Mouse (Mus musculus) limb, embryonic 11.5 days (tissue): ENCODE measurements around the gene Pde6c. TPM values are rescaled to one million over a fixed set of nuclear protein-coding genes. Genes with fewer than 3 reads are reported as not detected.
A peak's percentile ranks its signal among the peaks of the same experiment; 100 is the strongest.

Source experiments
- ATAC-seq: fragments of 200-750 bp; cut with Nextera tagmentation; 2 replicates; pipeline ENCODE4 v1.8.0; 2017; ENCODE audit warnings: low read depth; ENCODE audit not compliant: insufficient number of reproducible peaks, low FRiP score, low TSS enrichment
- DNase-seq: peaks from one replicate; pipeline ENCODE4 v3.0.0-alpha.2; 2015; ENCODE audit warnings: low spot score
- H3K27ac ChIP-seq: fragments of 300-500 bp; sonication (generic); replicated peaks from 2 replicates; pipeline ENCODE4 v1.5.1; 2014; ENCODE audit warnings: low read depth, mild to moderate bottlenecking, low read length
- H3K27me3 ChIP-seq: fragments of 300-500 bp; sonication (generic); 2 replicates; pipeline ENCODE4 v1.6.1; 2014; ENCODE audit warnings: mild to moderate bottlenecking, low read length, mixed read lengths; ENCODE audit not compliant: control insufficient read depth, insufficient read depth
- H3K36me3 ChIP-seq: fragments of 300-500 bp; sonication (generic); 2 replicates; pipeline ENCODE4 v1.6.1; 2014; ENCODE audit warnings: mild to moderate bottlenecking, low read length, moderate library complexity, mixed read lengths; ENCODE audit not compliant: control insufficient read depth, insufficient read depth
- H3K4me1 ChIP-seq: fragments of 300-500 bp; sonication (generic); 2 replicates; pipeline ENCODE4 v1.6.1; 2014; ENCODE audit warnings: low read length, mixed read lengths; ENCODE audit not compliant: control insufficient read depth, insufficient read depth
- H3K4me2 ChIP-seq: fragments of 300-500 bp; sonication (generic); 2 replicates; pipeline ENCODE4 v1.6.1; 2014; ENCODE audit warnings: low read depth, mild to moderate bottlenecking, moderate library complexity; ENCODE audit not compliant: severe bottlenecking
- H3K4me3 ChIP-seq: fragments of 300-500 bp; sonication (generic); 2 replicates; pipeline ENCODE4 v1.5.1; 2014; ENCODE audit warnings: low read depth, low read length
- H3K9ac ChIP-seq: fragments of 300-500 bp; sonication (generic); 2 replicates; pipeline ENCODE4 v1.6.1; 2014; ENCODE audit warnings: mild to moderate bottlenecking, low read length
- H3K9me3 ChIP-seq: fragments of 300-500 bp; sonication (generic); 2 replicates; pipeline ENCODE4 v1.6.1; 2016; ENCODE audit warnings: low read length; ENCODE audit not compliant: control insufficient read depth
- WGBS: fragments of 180-500 bp; shearing (Covaris S2); extraction: QIAGEN DNeasy Blood & Tissue Kit; methylation state at CpG from one replicate; pipeline ENCODE4 v1.1.7; 2014; 5-methylcytosine and 5-hydroxymethylcytosine counted together
- polyA plus RNA-seq: library from polyadenylated mRNA; unstranded; fragments of >200 nt; fragmentation: Nextera tagmentation; extraction: Ambion mirVana; gene quantifications from 2 replicates; pipeline ENCODE4 v1.2.1, GENCODE M21; 2014

Gene Pde6c
- polyA plus RNA-seq, 1 experiment from 2014 or later: 0.09 TPM

DNA sequence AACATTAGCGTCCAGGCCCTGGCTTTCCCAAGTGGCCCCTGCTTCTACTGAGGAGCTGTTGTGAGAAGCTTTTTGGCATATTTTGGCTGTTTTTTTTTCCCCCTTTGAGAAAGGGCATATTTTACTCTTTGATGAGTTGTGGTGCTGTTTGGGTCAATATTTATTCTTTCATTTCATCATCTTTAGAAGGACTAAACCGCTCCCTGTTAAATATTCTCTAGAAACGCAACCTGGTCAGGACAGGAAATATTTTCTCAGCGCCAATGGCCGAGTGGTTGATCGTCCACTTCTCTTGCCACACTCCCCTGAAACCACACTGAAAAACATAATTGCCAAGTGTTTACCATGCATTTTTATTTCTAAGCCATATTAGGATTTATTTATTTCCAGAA lies 7.4 kb upstream of the Pde6c start, which contains the start of gene Rbp4:
Gene Rbp4 (minus strand): TSS at position 63 of the 392 bp plus-strand sequence.
- H3K27me3 ChIP-seq: 0 out of 2 replicates have a peak, but pooled peaks cover 3% of the 10 kb centered on the region
- peak within 1 kb of the TSS; percentile 60 for H3K9ac ChIP-seq
- H3K36me3 ChIP-seq: no peaks in the 10 kb centered on the region
- no peaks in the 10 kb centered on the region for H3K9me3 ChIP-seq
- DNase-seq (no peak), ATAC-seq (no peak)
- WGBS: 69% methylated on average over 6 of the region's 6 CpGs
- peak within 1 kb of the TSS; percentile 52 for H3K4me3 ChIP-seq
- no peak within 1 kb of the TSS for H3K27ac ChIP-seq
- no peaks in the 10 kb centered on the region for H3K4me1 ChIP-seq
- H3K4me2 ChIP-seq: peak within 1 kb of the TSS; percentile 77

DNA sequence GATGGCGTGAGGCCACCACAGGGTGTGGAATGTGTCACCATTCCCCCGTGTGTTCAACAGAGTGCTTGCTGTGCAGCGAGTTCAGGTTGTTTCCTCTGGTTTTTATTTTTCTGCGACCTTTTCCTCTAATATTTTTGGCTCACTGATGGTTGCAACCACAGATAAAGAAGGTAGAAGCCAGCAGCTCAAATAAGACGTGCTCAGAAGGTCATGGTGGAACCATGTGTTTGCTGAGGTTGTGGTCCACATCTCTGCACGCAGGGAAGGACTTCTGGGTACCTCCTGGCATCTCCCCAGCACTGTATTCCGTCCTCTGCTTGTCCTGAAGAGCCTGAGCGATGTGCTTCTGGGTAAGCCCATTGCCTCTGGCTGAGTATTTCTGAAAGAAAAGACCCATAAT lies 5.9 kb upstream of the Pde6c start:
- no peaks in the 10 kb centered on the region for H3K36me3 ChIP-seq
- no peak overlapping the region for H3K27ac ChIP-seq
- H3K4me2 ChIP-seq: no peak overlapping the region
- ATAC-seq (no peak), DNase-seq (no peak)
- no peaks in the 10 kb centered on the region for H3K9me3 ChIP-seq
- H3K4me3 ChIP-seq: no peak overlapping the region
- 0 out of 2 replicates have a peak, but pooled peaks cover 3% of the 10 kb centered on the region for H3K27me3 ChIP-seq
- WGBS: 68% methylated on average over 8 of the region's 8 CpGs
- no peaks in the 10 kb centered on the region for H3K4me1 ChIP-seq
- no peak overlapping the region for H3K9ac ChIP-seq

DNA sequence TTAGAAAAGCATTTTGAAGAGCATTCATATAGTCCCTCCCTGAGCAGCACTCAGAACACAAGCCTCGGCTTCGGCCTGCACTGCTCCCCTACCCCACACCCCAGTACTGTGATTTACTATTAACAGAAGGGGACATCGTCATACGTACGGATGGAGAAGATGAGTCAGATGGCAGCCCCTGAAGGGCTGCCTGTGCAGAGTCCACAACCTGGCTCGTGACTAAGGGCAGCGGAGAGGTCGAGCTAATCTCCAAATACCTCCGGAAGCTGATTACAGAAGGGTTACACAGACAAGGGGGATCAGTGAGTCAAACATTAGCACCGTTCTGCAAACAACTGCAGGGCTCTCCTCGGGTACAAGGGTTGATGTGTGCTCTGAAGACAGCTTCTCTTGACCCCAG lies 1.4 kb downstream of the Pde6c start:
- Histone ChIP-seq H3K27me3 (no peaks in the 10 kb centered on the region), H3K9ac (no peak overlapping the region), H3K4me3 (no peak overlapping the region), H3K36me3 (no peaks in the 10 kb centered on the region), H3K9me3 (no peaks in the 10 kb centered on the region), H3K4me2 (no peak overlapping the region), H3K4me1 (0 out of 2 replicates have a peak, but pooled peaks cover 3% of the 10 kb centered on the region), H3K27ac (no peak overlapping the region)
- DNase-seq (no peak), ATAC-seq (no peak)
- WGBS: 74% methylated on average over 11 of the region's 11 CpGs

DNA sequence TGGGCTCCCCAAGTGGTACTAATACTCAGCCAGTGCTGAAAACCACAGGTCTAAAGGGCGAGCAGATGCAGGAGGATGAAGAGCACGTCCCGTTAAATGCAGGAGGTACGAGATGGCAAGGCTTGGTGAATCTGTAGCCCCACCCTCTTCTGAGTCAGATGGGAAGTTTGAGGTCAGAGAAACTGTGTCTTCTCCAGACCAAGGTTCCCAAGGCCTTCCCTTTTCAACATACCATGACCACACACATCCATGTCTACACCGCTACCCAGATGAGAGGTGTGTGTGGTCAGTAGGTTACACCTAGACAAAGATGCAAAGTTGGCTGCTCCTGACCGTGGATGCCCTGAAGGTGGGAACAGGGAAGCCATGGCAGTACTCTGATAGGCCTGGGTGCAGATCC lies 2.2 kb downstream of the Pde6c start:
- Histone ChIP-seq H3K9ac (no peak overlapping the region), H3K4me3 (no peak overlapping the region), H3K9me3 (no peaks in the 10 kb centered on the region), H3K4me2 (no peak overlapping the region), H3K27ac (no peak overlapping the region), H3K36me3 (no peaks in the 10 kb centered on the region), H3K27me3 (no peaks in the 10 kb centered on the region), H3K4me1 (0 out of 2 replicates have a peak, but pooled peaks cover 3% of the 10 kb centered on the region)
- ATAC-seq (no peak), DNase-seq (no peak)
- WGBS: 92% methylated on average over 6 of the region's 6 CpGs

DNA sequence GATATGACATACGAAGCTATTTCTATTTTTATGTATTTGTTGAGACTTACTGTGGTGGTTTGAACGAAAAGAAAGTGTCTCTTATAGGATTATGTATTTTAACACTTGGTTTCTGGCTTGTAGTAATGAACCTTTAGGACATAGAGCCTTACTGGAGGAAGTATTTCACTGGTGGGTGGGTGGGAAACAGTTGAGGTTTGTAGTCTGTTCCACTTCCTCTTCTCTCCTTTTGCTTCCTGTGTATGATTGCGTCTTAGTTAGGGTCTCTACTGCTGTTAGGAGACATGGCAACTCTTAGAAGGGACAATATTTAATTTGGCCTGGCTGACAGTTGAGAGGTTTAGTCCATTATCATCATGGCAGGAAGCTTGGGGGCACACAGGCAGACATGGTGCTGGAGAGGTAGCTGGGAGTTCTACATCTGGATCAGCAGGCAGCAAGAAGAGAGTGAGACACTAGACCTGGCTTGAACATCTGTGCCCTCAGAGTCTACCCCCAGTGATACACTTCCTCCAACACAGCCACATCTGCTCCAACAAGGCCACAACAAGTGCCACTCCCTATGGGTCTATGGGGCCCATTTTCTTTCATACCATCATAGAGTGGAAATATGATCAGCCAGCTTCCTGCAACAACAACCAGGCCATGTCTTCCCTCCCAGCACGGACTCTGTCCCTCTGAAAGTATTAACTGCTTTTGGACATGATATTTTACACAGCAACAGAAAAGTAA lies 11.1 kb downstream of the Pde6c start:
- H3K9ac ChIP-seq: no peak overlapping the region
- DNase-seq (no peak), ATAC-seq (no peak)
- no peak overlapping the region for H3K27ac ChIP-seq
- no peak overlapping the region for H3K4me2 ChIP-seq
- no peaks in the 10 kb centered on the region for H3K27me3 ChIP-seq
- no peaks in the 10 kb centered on the region for H3K4me1 ChIP-seq
- H3K4me3 ChIP-seq: no peak overlapping the region
- no peaks in the 10 kb centered on the region for H3K36me3 ChIP-seq
- H3K9me3 ChIP-seq: no peaks in the 10 kb centered on the region
- WGBS: 74% methylated on average over 4 of the region's 4 CpGs

DNA sequence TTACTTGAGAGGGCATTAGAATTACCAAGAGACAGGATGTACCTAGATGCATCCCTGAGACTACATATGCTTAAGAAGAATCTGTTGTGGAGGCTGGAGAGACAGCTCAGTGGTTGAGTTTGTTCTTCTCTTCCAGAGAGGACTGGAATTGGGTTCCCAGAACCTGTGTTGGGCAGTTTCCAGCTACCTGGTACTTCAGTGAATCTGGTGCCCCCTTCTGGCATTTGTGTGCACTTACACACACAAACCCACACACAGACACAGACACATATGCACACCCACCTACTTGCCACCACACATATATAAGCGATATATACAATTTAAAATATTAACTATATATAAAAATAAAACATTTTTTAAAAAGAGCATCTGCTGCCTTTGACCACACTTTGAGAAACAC lies 23.7 kb downstream of the Pde6c start:
- Histone ChIP-seq H3K27me3 (no peaks in the 10 kb centered on the region), H3K9me3 (no peaks in the 10 kb centered on the region), H3K27ac (no peak overlapping the region), H3K9ac (no peak overlapping the region), H3K4me3 (no peak overlapping the region), H3K4me2 (no peak overlapping the region), H3K4me1 (no peaks in the 10 kb centered on the region), H3K36me3 (no peaks in the 10 kb centered on the region)
- 94% methylated on average over 1 of the region's 1 CpGs for WGBS
- ATAC-seq (no peak), DNase-seq (no peak)

DNA sequence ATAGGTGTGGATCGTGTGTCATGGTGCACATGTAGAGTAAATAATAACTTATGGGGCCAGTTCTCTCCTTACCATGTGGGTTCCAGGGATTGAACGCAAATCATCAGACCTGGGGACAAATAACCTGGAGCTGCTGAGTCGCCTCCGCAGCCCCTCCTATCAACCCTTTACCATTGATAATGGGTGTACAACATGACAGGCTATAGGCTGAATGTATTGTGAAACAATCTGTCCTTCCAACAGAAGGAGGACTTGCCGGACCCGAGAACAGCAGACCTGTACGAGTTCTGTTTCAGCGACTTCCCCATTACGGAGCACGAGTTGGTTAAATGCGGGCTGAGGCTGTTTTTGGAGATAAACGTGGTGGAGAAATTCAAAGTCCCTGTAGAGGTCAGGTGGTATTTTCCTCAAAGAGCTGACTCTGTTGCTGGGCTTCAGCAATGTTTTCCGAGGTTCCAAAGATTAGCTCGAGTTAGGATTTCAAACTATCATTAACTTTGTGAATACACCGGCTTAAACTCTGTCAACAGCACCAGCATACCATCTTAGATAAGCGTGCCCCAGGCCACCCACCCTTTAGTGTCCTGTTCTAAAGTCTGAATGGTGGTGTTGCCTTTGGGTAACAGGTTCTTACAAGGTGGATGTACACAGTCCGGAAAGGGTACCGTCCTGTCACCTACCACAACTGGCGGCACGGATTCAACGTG lies 29.2 kb downstream of the Pde6c start:
- Histone ChIP-seq H3K4me2 (no peak overlapping the region), H3K27ac (no peak overlapping the region), H3K9ac (no peak overlapping the region), H3K4me1 (no peaks in the 10 kb centered on the region), H3K4me3 (no peak overlapping the region), H3K27me3 (no peaks in the 10 kb centered on the region), H3K36me3 (no peaks in the 10 kb centered on the region), H3K9me3 (no peaks in the 10 kb centered on the region)
- 93% methylated on average over 21 of the region's 21 CpGs for WGBS
- ATAC-seq (no peak), DNase-seq (no peak)

DNA sequence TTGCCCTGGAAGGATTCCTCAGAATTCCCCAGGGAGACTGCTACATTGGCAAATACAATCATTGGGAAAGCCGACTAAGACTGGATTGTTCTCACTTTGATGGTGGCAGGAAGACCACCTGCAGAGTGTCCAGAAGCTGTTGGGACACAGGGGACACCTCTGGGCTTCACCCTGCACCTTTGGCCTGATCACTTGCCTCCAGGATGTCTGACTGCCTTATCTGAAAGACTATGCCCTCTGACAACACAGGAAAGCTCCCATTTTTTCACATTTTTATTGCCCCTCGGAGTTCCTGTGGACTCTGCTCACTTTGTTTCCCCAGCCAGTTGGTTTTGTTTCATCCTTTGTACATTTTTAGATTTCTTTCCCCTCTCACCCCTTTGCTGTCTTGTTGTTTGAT lies 32.1 kb downstream of the Pde6c start:
- no peak overlapping the region for H3K27ac ChIP-seq
- no peak overlapping the region for H3K4me3 ChIP-seq
- no peak overlapping the region for H3K4me2 ChIP-seq
- WGBS: 60% methylated on average over 2 of the region's 2 CpGs
- no peaks in the 10 kb centered on the region for H3K36me3 ChIP-seq
- DNase-seq: peak; percentile 13
- no peak overlapping the region for H3K9ac ChIP-seq
- H3K9me3 ChIP-seq: no peaks in the 10 kb centered on the region
- H3K4me1 ChIP-seq: no peaks in the 10 kb centered on the region
- H3K27me3 ChIP-seq: no peaks in the 10 kb centered on the region
- ATAC-seq: no peak
